Mouse (Mus musculus) B cell, adult (primary cell): ENCODE measurements around the gene Phtf2. TPM values are rescaled to one million over a fixed set of nuclear protein-coding genes. Genes with fewer than 3 reads are reported as not detected.

ENCODE experiments used
- total RNA-seq: library from RNA; stranded (reverse); gene quantifications from 4 replicates; pipeline ENCODE4 v1.2.4, GENCODE M21; 2023; ENCODE audit not compliant: inconsistent age

The Phtf2 gene
- 40.8 to 50.4 TPM (median 44.8 TPM) in 4 replicates for total RNA-seq

GRCm38 (mm10) chr5:20881915-20882800, at the start of gene Phtf2, which contains the start of gene Tmem60:
Phtf2 (minus strand) TSS chr5:20882124.
Tmem60 (plus strand) TSS chr5:20882191.

Other genes with a start within 250 kb of the Phtf2 start
- gene Tmem60, start 67 bp upstream of the Phtf2 start, total RNA-seq: 10.4 to 13.3 TPM (median 12.8 TPM) in 4 replicates
- 57.0 to 70.2 TPM (median 62.2 TPM) in 4 replicates for gene Rsbn1l, start 74.3 kb upstream of the Phtf2 start, total RNA-seq
- gene Ptpn12, start 173.8 kb upstream of the Phtf2 start, total RNA-seq: 28.1 to 36.2 TPM (median 31.6 TPM) in 4 replicates